Mouse (Mus musculus) kidney, postnatal 4 days (tissue): ENCODE results near the gene Hgd.

ENCODE experiments used
- DNase-seq, 2 experiments: peaks; one replicate each; pipeline ENCODE4 v3.0.0; 2021; ENCODE audit warnings: mixed read lengths in 2 of 2

Gene Hgd

DNA sequence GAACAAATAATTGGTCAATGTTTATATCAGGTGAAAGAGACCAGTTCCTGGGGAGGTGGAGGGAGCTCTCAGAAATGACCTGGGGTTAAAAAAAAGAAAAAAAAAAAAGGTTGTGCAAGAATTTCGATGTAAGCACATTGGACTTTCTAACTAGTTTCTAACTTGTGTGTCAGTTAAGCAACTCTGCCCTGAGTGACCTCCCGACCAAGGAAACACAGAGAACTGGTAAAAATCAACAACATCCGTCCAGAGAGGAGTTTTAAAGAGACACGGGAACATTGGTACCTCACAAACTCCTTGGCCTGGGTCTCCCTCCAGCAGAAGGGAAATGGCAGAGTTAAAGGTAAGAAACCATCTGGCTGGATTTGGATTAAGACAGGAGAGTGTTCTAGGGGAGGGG is at the start of gene Hgd:
TSS of gene Hgd (plus strand) at position 160 of the 400 bp plus-strand sequence.
- DNase-seq = no peak

GRCm38 (mm10) chr16:37530170-37530569 is 49.8 kb upstream of the Hgd start:
- no peak for DNase-seq

DNA sequence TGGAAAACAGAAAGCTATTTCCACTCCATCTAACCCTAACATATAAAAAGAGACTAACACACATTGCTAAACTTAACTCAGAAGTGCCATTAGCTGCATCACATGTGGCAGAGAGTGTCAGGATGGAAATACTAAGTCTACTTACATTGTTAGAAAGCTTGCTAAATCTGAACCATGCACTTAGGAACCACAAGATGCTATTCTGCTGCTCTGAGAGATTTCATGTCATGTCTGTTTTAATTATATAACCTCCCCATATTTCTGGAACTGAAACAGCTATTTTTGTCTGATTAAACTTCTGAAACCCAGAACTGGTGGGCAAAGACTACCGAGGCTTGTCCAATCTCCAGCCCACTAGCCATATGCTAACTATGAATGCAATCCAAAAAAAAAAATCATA is 47.9 kb upstream of the Hgd start:
- DNase-seq = no peak

DNA sequence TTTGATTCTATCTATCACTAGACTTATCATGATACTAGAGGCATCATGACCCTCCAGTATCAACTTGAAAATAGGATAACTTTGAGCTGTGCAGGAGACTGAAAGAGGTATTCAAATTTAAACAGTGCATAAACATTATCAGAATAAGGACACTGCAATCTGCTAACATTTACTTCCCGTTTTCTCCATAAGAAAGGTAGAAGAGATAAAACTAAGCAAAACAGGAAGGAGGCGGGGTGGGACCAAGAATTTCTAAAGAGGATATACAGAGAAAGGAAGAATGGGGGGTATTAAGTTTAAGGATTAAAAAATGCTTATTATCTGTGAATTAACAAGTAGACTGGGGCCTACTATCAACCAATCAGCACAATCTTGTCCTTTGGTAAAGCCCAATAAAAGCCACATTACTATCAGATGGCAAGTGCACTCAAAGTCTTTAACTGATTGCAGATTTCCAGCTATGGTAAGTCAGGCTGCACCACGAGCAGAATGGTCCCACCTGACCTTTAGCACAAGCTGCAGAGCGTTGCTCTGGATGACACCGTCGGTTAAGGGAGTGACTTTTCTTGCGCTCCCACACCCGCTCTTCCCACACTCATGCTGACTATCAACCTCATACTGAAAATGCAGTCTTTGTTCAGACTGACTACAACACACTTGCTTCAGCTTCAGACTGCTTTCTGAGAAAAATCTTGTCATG is 46.4 kb upstream of the Hgd start:
- DNase-seq = no peak

GRCm38 (mm10) chr16:37539240-37539610 is 40.7 kb upstream of the Hgd start:
- DNase-seq = no peak

DNA sequence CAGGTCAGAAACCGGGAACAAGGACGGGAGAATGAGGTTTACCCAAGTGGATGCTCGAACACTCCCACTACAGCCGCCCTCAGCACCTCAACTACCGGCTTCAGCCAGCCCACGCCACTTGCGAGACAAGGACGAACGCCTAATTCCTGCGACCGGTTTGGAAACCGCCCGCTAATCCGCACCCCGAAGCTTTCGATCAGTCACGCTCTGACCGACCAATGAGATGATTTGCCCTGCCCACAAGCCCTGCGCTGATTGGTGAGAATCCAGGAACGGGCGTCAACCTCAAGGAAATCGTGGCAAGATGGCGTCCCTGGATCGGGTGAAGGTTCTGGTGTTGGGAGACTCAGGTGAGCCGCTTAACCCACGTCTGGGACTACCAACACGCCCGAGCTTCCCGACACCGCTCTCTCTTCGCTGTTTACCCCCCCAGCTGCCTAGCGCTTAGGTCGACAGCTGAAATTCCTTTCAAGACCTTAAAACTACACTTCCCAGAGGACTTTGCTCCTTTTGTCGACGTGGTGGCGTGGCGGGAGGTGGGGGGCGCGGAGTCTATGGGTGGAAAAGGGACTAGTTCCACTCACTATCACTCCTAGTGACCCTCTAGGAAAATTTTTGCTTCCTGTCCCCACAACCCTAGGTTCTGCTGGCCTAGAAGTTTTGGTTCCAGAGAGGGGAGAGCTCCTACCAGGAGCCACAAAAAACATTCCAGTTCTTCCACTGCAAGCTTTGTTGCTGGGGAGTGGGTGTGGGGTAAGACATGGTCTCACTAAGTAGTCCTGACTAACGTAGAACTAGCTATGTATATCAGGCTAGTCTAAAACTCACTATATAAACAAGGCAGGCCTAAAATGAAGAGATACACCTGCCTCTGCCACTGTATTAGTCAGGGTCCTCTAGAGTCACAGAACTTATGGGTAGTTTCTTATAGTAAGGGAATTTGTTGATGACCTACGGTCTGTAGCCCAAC is 40.1 kb upstream of the Hgd start, which contains the start of the genes Gtf2e1 and Rabl3:
TSS of gene Gtf2e1 (minus strand) at position 179 of the 970 bp plus-strand sequence.
TSS of gene Rabl3 (plus strand) at position 275 of the 970 bp plus-strand sequence.
- peak; percentile 97 to 98 for DNase-seq

GRCm38 (mm10) chr16:37540776-37541175 is 39.2 kb upstream of the Hgd start:
- DNase-seq = no peak

- no peak for DNase-seq
These were observed 33.6 kb upstream of the Hgd start for GRCm38 (mm10) chr16:37546312-37546711.

DNA sequence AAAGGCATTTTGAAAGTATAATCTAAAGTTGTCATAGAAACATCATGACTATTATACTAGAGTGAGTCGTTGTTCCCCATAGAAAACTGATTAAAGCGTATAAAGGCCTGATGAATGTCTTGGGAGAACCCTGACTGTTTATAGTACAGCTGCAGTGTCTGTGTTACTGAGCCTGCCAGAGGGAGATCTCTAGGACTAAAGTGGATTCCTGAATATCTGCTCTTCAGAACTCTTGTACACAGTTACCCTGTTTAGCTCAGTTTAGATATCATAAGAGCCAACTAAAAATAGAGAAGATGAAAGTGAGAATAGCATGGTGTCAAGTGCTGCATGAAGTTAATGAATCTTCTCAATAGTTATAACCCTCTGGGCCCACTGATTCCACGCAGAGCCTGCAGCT is 29.7 kb upstream of the Hgd start:
- DNase-seq = no peak

- no peak for DNase-seq
These were observed 29.0 kb upstream of the Hgd start for GRCm38 (mm10) chr16:37550981-37551380.

- DNase-seq = no peak
These were observed 27.1 kb upstream of the Hgd start for GRCm38 (mm10) chr16:37552824-37553223.

GRCm38 (mm10) chr16:37562414-37562813 is 17.5 kb upstream of the Hgd start:
- no peak for DNase-seq

- no peak for DNase-seq
These were observed 17.0 kb upstream of the Hgd start for GRCm38 (mm10) chr16:37562961-37563360.

DNA sequence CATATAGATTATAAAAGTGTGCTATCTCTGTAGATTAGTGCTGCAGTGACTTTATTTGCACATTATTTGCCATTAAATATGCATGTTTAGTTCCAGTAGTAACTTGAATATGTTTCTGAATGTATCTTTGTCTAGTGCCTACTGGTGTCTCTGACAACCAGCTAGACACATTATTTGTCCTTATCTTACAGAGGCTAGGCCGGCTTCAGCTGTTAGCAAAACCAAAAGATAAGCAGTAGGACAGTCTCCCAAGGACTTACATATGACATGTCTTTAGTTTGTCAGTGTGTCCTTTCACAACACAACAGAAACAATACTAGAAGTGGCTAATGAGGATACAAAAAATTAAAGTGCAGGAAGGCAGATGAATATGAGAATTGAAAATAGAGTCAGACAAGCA is 14.8 kb upstream of the Hgd start:
- DNase-seq = no peak

- DNase-seq = no peak
These were observed 13.8 kb upstream of the Hgd start for GRCm38 (mm10) chr16:37566107-37566506.

GRCm38 (mm10) chr16:37567113-37568050 is 12.6 kb upstream of the Hgd start:
- DNase-seq = no peak

- DNase-seq = no peak
These were observed 8.4 kb upstream of the Hgd start for GRCm38 (mm10) chr16:37571554-37571953.

DNA sequence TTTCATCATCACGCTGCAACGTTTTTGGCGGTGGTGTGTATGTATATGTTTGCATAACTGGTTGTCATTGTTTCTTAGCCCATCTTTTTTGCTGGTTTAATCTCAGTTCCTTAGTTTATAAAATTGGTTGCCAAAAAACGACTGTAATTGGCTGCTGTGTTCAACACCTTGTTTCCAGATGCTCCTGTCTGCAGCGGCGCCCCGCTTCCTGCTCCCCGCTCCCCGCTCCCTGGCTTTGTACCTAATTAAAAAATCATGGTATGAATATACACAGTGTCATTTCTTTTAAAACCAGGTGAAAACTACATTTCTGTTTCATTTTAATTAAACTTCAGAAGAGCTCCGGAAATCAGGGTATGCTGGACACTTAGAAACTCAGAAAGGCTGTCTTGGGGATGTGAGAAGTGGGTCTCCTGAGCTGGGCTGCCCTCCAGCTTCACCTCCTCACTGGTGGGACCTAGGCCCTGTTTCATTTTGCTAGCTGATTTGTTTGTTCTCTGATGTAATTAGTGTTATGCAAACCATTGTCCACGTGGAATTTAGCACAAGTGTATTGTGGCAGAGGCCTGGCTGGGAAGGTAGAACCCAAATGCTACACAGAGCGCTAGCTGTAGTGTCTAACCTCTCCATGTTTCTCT is 7.7 kb upstream of the Hgd start:
- DNase-seq = no peak

DNA sequence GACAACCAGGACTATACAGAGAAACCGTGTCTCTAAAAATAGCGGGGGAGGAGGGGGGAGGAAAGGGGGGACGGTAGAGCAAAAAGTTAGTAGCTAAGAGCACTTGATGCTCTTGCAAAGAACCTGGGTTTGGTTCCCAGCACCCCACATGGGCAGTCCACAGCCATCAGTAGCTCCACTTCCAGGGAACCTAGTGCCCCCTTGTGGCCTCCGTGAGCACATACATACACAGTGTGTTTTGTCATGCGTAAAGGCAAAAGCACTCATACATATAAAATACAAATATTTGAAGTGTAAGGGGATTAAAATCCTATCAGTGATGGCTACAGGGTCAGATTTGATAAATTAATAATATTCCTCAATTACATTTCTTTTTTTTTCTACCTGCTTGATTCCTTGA is 6.9 kb upstream of the Hgd start:
- DNase-seq = no peak

GRCm38 (mm10) chr16:37575325-37575724 is 4.6 kb upstream of the Hgd start:
- DNase-seq = no peak

- DNase-seq = no peak
These were observed 362 bp upstream of the Hgd start for GRCm38 (mm10) chr16:37579591-37579990.

- no peak for DNase-seq
These were observed 698 bp downstream of the Hgd start for GRCm38 (mm10) chr16:37580651-37581050.
